Mouse (Mus musculus): ENCODE data around the gene Clstn3. TPM values are rescaled to one million over a fixed set of nuclear protein-coding genes. Genes with fewer than 3 reads are reported as not detected.

The Clstn3 gene
- polyA plus RNA-seq, 1 experiment = 76.2 TPM

- Histone ChIP-seq H3K36me3 (replicated peaks; ENCODE audit: low read length) (peaks cover 84% of the 10 kb centered on the region), H3K27me3 (replicated peaks) (no peaks in the 10 kb centered on the region), H3K4me1 (peaks cover 43% of the 10 kb centered on the region), H3K4me3 (replicated peaks) (no peak overlapping the region), H3K9me3 (no peaks in the 10 kb centered on the region)
- TF ChIP-seq FLI1 (IDR thresholded peaks at IDR 0.05; ENCODE audit: low read length) (no peak), GATA1 (IDR thresholded peaks at IDR 0.05; ENCODE audit: borderline replicate concordance, low read length) (no peak)
These were observed 14.8 kb downstream of the Clstn3 start for GRCm38 (mm10) chr6:124449668-124450383.

GRCm38 (mm10) chr6:124448959-124449667 lies 15.5 kb downstream of the Clstn3 start:
- TF ChIP-seq GATA1 (IDR thresholded peaks at IDR 0.05; ENCODE audit: borderline replicate concordance, low read length) (no peak), FLI1 (IDR thresholded peaks at IDR 0.05; ENCODE audit: low read length) (no peak)
- Histone ChIP-seq H3K4me3 (replicated peaks) (no peak overlapping the region), H3K27me3 (replicated peaks) (no peaks in the 10 kb centered on the region), H3K9me3 (no peaks in the 10 kb centered on the region), H3K36me3 (replicated peaks; ENCODE audit: low read length) (peaks cover 88% of the 10 kb centered on the region), H3K4me1 (peaks cover 40% of the 10 kb centered on the region)

GRCm38 (mm10) chr6:124448186-124448852 lies 16.3 kb downstream of the Clstn3 start:
- H3K36me3 ChIP-seq (replicated peaks; ENCODE audit: low read length) = peaks cover 89% of the 10 kb centered on the region
- H3K27me3 ChIP-seq (replicated peaks) = no peaks in the 10 kb centered on the region
- peaks cover 40% of the 10 kb centered on the region for H3K4me1 ChIP-seq
- H3K9me3 ChIP-seq = no peaks in the 10 kb centered on the region
- TF ChIP-seq FLI1 (IDR thresholded peaks at IDR 0.05; ENCODE audit: low read length) (no peak), GATA1 (IDR thresholded peaks at IDR 0.05; ENCODE audit: borderline replicate concordance, low read length) (no peak)
- no peak overlapping the region for H3K4me3 ChIP-seq (replicated peaks)

- peaks cover 88% of the 10 kb centered on the region for H3K36me3 ChIP-seq (replicated peaks; ENCODE audit: low read length)
- H3K4me3 ChIP-seq (replicated peaks) = no peak overlapping the region
- no peak for TF ChIP-seq GATA1 (IDR thresholded peaks at IDR 0.05; ENCODE audit: borderline replicate concordance, low read length)
- TF ChIP-seq FLI1 (IDR thresholded peaks at IDR 0.05; ENCODE audit: low read length) = no peak
- no peaks in the 10 kb centered on the region for H3K9me3 ChIP-seq
- H3K27me3 ChIP-seq (replicated peaks) = no peaks in the 10 kb centered on the region
- H3K4me1 ChIP-seq = peaks cover 32% of the 10 kb centered on the region
These were observed 17.2 kb downstream of the Clstn3 start for GRCm38 (mm10) chr6:124447356-124447755.

- Histone ChIP-seq H3K27me3 (replicated peaks) (no peaks in the 10 kb centered on the region), H3K36me3 (replicated peaks; ENCODE audit: low read length) (peaks cover 86% of the 10 kb centered on the region), H3K4me3 (replicated peaks) (no peak overlapping the region), H3K9me3 (no peaks in the 10 kb centered on the region), H3K4me1 (peaks cover 23% of the 10 kb centered on the region)
- TF ChIP-seq FLI1 (IDR thresholded peaks at IDR 0.05; ENCODE audit: low read length) (no peak), GATA1 (IDR thresholded peaks at IDR 0.05; ENCODE audit: borderline replicate concordance, low read length) (no peak)
These were observed 18.1 kb downstream of the Clstn3 start for GRCm38 (mm10) chr6:124446459-124446858.

GRCm38 (mm10) chr6:124446024-124446423 lies 18.6 kb downstream of the Clstn3 start:
- H3K36me3 ChIP-seq (replicated peaks; ENCODE audit: low read length) = peaks cover 86% of the 10 kb centered on the region
- no peak overlapping the region for H3K4me3 ChIP-seq (replicated peaks)
- no peaks in the 10 kb centered on the region for H3K9me3 ChIP-seq
- no peak for TF ChIP-seq GATA1 (IDR thresholded peaks at IDR 0.05; ENCODE audit: borderline replicate concordance, low read length)
- TF ChIP-seq FLI1 (IDR thresholded peaks at IDR 0.05; ENCODE audit: low read length) = no peak
- H3K27me3 ChIP-seq (replicated peaks) = no peaks in the 10 kb centered on the region
- peaks cover 19% of the 10 kb centered on the region for H3K4me1 ChIP-seq

GRCm38 (mm10) chr6:124443338-124443737 lies 21.3 kb downstream of the Clstn3 start:
- no peak overlapping the region for H3K4me3 ChIP-seq (replicated peaks)
- H3K36me3 ChIP-seq (replicated peaks; ENCODE audit: low read length) = peaks cover 84% of the 10 kb centered on the region

GRCm38 (mm10) chr6:124436245-124436644 lies 28.3 kb downstream of the Clstn3 start:
- Histone ChIP-seq H3K27me3 (replicated peaks) (no peaks in the 10 kb centered on the region), H3K36me3 (replicated peaks; ENCODE audit: low read length) (peaks cover 97% of the 10 kb centered on the region), H3K9me3 (no peaks in the 10 kb centered on the region), H3K4me3 (replicated peaks) (no peak overlapping the region), H3K4me1 (0 out of 2 replicates have a peak, but pooled peaks cover 3% of the 10 kb centered on the region)
- TF ChIP-seq FLI1 (IDR thresholded peaks at IDR 0.05; ENCODE audit: low read length) = no peak
- no peak for TF ChIP-seq GATA1 (IDR thresholded peaks at IDR 0.05; ENCODE audit: borderline replicate concordance, low read length)

More at GRCm38 (mm10) chr6:124443338-124443737, 21.3 kb downstream of the Clstn3 start:
- TF ChIP-seq FLI1 (IDR thresholded peaks at IDR 0.05; ENCODE audit: low read length) (no peak), GATA1 (IDR thresholded peaks at IDR 0.05; ENCODE audit: borderline replicate concordance, low read length) (no peak)
- H3K27me3 ChIP-seq (replicated peaks) = no peaks in the 10 kb centered on the region
- H3K4me1 ChIP-seq = no peaks in the 10 kb centered on the region
- no peaks in the 10 kb centered on the region for H3K9me3 ChIP-seq

- TF ChIP-seq FLI1 (IDR thresholded peaks at IDR 0.05; ENCODE audit: low read length) = no peak
- no peak for TF ChIP-seq GATA1 (IDR thresholded peaks at IDR 0.05; ENCODE audit: borderline replicate concordance, low read length)
- H3K36me3 ChIP-seq (replicated peaks; ENCODE audit: low read length) = peaks cover 98% of the 10 kb centered on the region
- 0 out of 2 replicates have a peak, but pooled peaks cover 3% of the 10 kb centered on the region for H3K4me1 ChIP-seq
- no peaks in the 10 kb centered on the region for H3K9me3 ChIP-seq
- H3K27me3 ChIP-seq (replicated peaks) = no peaks in the 10 kb centered on the region
- H3K4me3 ChIP-seq (replicated peaks) = no peak overlapping the region
These were observed 29.4 kb downstream of the Clstn3 start for GRCm38 (mm10) chr6:124435173-124435572.

All from megakaryocyte, embryonic 14.5 days (primary cell).